Mouse (Mus musculus): ENCODE measurements around the gene Gm20388.

Gene Gm20388

GRCm38 (mm10) chr8:124346852-124347523 lies 4436.3 kb downstream of the Gm20388 start:
- peak; percentile 16 for DNase-seq (ENCODE audit: low read depth, low spot score)

- no peak for DNase-seq (ENCODE audit: low read depth, low spot score)
Observed at GRCm38 (mm10) chr8:124348087-124348486, 4437.4 kb downstream of the Gm20388 start.

- peak; percentile 41 for DNase-seq (ENCODE audit: low read depth, low spot score)
Observed at GRCm38 (mm10) chr8:124349663-124350062, 4439.0 kb downstream of the Gm20388 start.

- no peak for DNase-seq (ENCODE audit: low read depth, low spot score)
Observed at GRCm38 (mm10) chr8:124351636-124352035, 4441.0 kb downstream of the Gm20388 start.

- DNase-seq (ENCODE audit: low read depth, low spot score) = no peak
Observed at GRCm38 (mm10) chr8:124360911-124361310, 4450.3 kb downstream of the Gm20388 start.

- DNase-seq (ENCODE audit: low read depth, low spot score) = no peak
Observed at GRCm38 (mm10) chr8:124361773-124362427, 4451.3 kb downstream of the Gm20388 start.

- DNase-seq (ENCODE audit: low read depth, low spot score) = no peak
Observed at GRCm38 (mm10) chr8:124362589-124362988, 4451.9 kb downstream of the Gm20388 start.

- no peak for DNase-seq (ENCODE audit: low read depth, low spot score)
Observed at GRCm38 (mm10) chr8:124363337-124363736, 4452.7 kb downstream of the Gm20388 start.

- peak; percentile 37 for DNase-seq (ENCODE audit: low read depth, low spot score)
Observed at GRCm38 (mm10) chr8:124368213-124368612, 4457.6 kb downstream of the Gm20388 start.

GRCm38 (mm10) chr8:124370422-124371183 lies 4460.0 kb downstream of the Gm20388 start:
- DNase-seq (ENCODE audit: low read depth, low spot score) = no peak

GRCm38 (mm10) chr8:124371410-124372123 lies 4460.9 kb downstream of the Gm20388 start:
- no peak for DNase-seq (ENCODE audit: low read depth, low spot score)

- DNase-seq (ENCODE audit: low read depth, low spot score) = no peak
Observed at GRCm38 (mm10) chr8:124373753-124374152, 4463.1 kb downstream of the Gm20388 start.

GRCm38 (mm10) chr8:124375168-124375567 lies 4464.5 kb downstream of the Gm20388 start:
- no peak for DNase-seq (ENCODE audit: low read depth, low spot score)

- no peak for DNase-seq (ENCODE audit: low read depth, low spot score)
Observed at GRCm38 (mm10) chr8:124375727-124376126, 4465.1 kb downstream of the Gm20388 start.

GRCm38 (mm10) chr8:124376406-124376805 lies 4465.8 kb downstream of the Gm20388 start:
- DNase-seq (ENCODE audit: low read depth, low spot score) = no peak

GRCm38 (mm10) chr8:124379289-124379688 lies 4468.6 kb downstream of the Gm20388 start:
- DNase-seq (ENCODE audit: low read depth, low spot score) = no peak

- no peak for DNase-seq (ENCODE audit: low read depth, low spot score)
Observed at GRCm38 (mm10) chr8:124382235-124382634, 4471.6 kb downstream of the Gm20388 start.

GRCm38 (mm10) chr8:124384336-124384735 lies 4473.7 kb downstream of the Gm20388 start:
- DNase-seq (ENCODE audit: low read depth, low spot score) = no peak

GRCm38 (mm10) chr8:124386225-124386899 lies 4475.7 kb downstream of the Gm20388 start:
- DNase-seq (ENCODE audit: low read depth, low spot score) = no peak

GRCm38 (mm10) chr8:124389495-124389894 lies 4478.9 kb downstream of the Gm20388 start:
- DNase-seq (ENCODE audit: low read depth, low spot score) = no peak

- DNase-seq (ENCODE audit: low read depth, low spot score) = no peak
Observed at GRCm38 (mm10) chr8:124391191-124391590, 4480.6 kb downstream of the Gm20388 start.

Measured in c-Kit-negative CD71-positive TER-119-positive erythroid progenitor cells, embryonic 14.5 days (primary cell).